Mouse (Mus musculus) ES-E14 (cell line): ENCODE measurements at regions not wholly inside any gene's neighbourhood (a gene's known extent, or its start where the extent isn't known, plus 50 kb on each side); places are given as distances from the start of the nearest gene placed in this dataset.

Source experiments
- HCFC1 ChIP-seq: IDR thresholded peaks from 2 replicates; pipeline ENCODE4 v1.6.1; 2012; ENCODE audit warnings: low read length, inconsistent platforms, borderline replicate concordance; ENCODE audit not compliant: insufficient read depth
- MAFK ChIP-seq: IDR thresholded peaks from 2 replicates; pipeline ENCODE4 v1.6.1; 2014; ENCODE audit warnings: mild to moderate bottlenecking, low read depth, low read length, inconsistent platforms; ENCODE audit not compliant: insufficient read depth
- ZC3H11A ChIP-seq: IDR thresholded peaks from 2 replicates; pipeline ENCODE4 v1.6.1; 2012; ENCODE audit warnings: low read depth, mild to moderate bottlenecking, inconsistent platforms, low read length, borderline replicate concordance
- ZNF384 ChIP-seq: IDR thresholded peaks from 2 replicates; pipeline ENCODE4 v1.6.1; 2012; ENCODE audit warnings: low read depth, low read length, inconsistent platforms

DNA sequence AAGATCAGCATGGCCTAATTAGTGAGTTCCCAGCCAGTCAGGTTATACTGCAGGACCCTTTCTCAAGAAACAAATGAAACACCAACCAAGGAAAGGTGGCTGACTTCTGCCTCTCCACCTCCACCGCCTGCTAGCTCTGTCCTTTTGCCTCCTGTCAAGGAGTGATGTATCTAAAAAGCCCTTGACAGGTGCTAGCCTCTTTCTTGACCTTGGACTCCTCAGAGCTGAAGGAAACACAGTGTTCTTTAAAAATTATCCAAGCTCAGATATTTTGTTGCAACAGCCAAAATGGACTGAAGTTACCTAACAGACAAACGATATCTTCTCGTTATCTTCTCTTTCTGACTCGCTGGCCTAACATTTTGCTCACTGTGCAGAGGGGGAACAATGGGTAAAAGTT, 112.5 kb downstream of the Zfp706 start:
- TF ChIP-seq MAFK (no peak), ZC3H11A (no peak), ZNF384 (no peak), HCFC1 (no peak)
